Mouse (Mus musculus) ES-Bruce4 (cell line): Measurements from ENCODE around the gene Mgat5. TPM values are rescaled to one million over a fixed set of nuclear protein-coding genes. Genes with fewer than 3 reads are reported as not detected.
A peak's percentile ranks its signal among the peaks of the same experiment; 100 is the strongest.

Experiments
- H3K27ac ChIP-seq: 2 replicates; pipeline ENCODE4 v1.5.1; 2012; ENCODE audit warnings: low read length, inconsistent platforms; ENCODE audit not compliant: insufficient read depth
- H3K27me3 ChIP-seq: 2 replicates; pipeline ENCODE4 v1.6.1; 2012; ENCODE audit warnings: mild to moderate bottlenecking, low read length, inconsistent platforms; ENCODE audit not compliant: control insufficient read depth, poor library complexity, insufficient read depth, severe bottlenecking
- H3K36me3 ChIP-seq: 2 replicates; pipeline ENCODE4 v1.6.1; 2012; ENCODE audit warnings: inconsistent platforms, mild to moderate bottlenecking, low read length, moderate library complexity; ENCODE audit not compliant: control insufficient read depth, poor library complexity, insufficient read depth, severe bottlenecking
- H3K4me1 ChIP-seq: one replicate; pipeline ENCODE4 v1.8.1; 2011; ENCODE audit warnings: low read length; ENCODE audit not compliant: control insufficient read depth, insufficient read depth
- H3K4me3 ChIP-seq: 2 replicates; pipeline ENCODE4 v1.5.1; 2011; ENCODE audit warnings: low read depth, mild to moderate bottlenecking, low read length
- H3K9ac ChIP-seq: 2 replicates; pipeline ENCODE4 v1.6.1; 2012; ENCODE audit warnings: low read depth, mild to moderate bottlenecking, inconsistent platforms; ENCODE audit not compliant: poor library complexity, severe bottlenecking
- H3K9me3 ChIP-seq: replicated peaks from 2 replicates; pipeline ENCODE4 v1.6.1; 2012; ENCODE audit warnings: mild to moderate bottlenecking, low read length, inconsistent platforms; ENCODE audit not compliant: control insufficient read depth, poor library complexity, insufficient read depth, severe bottlenecking
- CTCF ChIP-seq: IDR thresholded peaks from one replicate; pipeline ENCODE4 v1.8.1; 2011; ENCODE audit warnings: low read depth, low read length
- EP300 ChIP-seq: IDR thresholded peaks from 2 replicates; pipeline ENCODE4 v1.6.1; 2011; ENCODE audit warnings: low read depth, low read length; ENCODE audit not compliant: insufficient read depth
- POLR2A ChIP-seq: IDR thresholded peaks from one replicate; pipeline ENCODE4 v1.8.1; 2011; ENCODE audit warnings: low read length; ENCODE audit not compliant: insufficient read depth
- polyA plus RNA-seq: library from polyadenylated mRNA; stranded (reverse); fragments of >200 nt; gene quantifications from 2 replicates; pipeline ENCODE4 v1.2.4, GENCODE M21; 2011; ENCODE audit warnings: low read depth; ENCODE audit not compliant: missing spikeins, insufficient read depth, insufficient read length

The Mgat5 gene
- polyA plus RNA-seq, 1 experiment = 9.9 TPM

DNA sequence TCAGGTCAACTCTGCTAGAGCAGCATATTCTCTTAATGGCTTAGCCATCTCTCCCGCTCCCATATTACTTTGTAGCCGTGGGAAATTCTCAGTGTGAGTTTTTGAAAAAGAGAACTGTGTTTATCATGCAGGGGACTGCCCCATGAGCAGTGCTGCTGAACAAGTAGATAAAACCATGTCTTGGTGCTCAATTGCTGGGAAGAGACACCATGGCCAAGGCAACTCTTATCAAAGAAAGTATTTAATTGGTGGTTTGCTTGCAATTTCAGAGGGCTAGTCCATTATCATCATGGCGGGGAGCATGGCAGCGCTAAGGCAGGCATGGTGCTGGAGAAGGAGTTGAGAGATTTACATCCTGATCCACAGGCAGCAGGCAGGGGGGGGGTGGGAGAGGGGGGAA, 54.9 kb downstream of the Mgat5 start:
- no peaks in the 10 kb centered on the region for H3K27me3 ChIP-seq
- H3K4me1 ChIP-seq = no peaks in the 10 kb centered on the region
- no peak overlapping the region for H3K4me3 ChIP-seq
- no peak overlapping the region for H3K27ac ChIP-seq
- TF ChIP-seq CTCF (no peak), EP300 (no peak), POLR2A (no peak)
- H3K9ac ChIP-seq = no peak overlapping the region
- no peaks in the 10 kb centered on the region for H3K36me3 ChIP-seq
- 0 out of 2 replicates have a peak, but pooled peaks cover 2% of the 10 kb centered on the region for H3K9me3 ChIP-seq

DNA sequence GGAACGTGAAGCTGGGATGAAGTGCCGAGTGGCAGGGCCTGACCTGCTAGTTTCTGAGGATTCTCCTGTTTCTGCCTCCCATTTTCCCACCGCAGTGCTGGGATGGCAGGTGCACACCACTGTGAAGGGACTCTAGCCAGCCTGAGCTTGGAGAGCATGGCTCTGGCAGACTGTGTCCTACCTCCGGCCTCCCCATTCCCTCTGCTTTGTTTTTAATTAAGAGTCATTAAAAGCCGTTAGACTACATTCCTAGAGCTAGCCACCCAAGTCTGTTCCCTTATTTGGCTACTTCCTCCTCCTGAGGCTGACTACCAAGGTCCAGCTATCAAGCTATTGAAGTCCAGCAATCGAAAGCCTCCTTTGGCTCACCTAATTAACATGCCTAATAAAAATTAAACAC, 56.2 kb downstream of the Mgat5 start:
- H3K9ac ChIP-seq = no peak overlapping the region
- H3K4me1 ChIP-seq = no peaks in the 10 kb centered on the region
- H3K9me3 ChIP-seq = no peaks in the 10 kb centered on the region
- no peaks in the 10 kb centered on the region for H3K27me3 ChIP-seq
- H3K36me3 ChIP-seq = no peaks in the 10 kb centered on the region
- no peak overlapping the region for H3K27ac ChIP-seq
- TF ChIP-seq CTCF = no peak
- no peak for TF ChIP-seq EP300
- TF ChIP-seq POLR2A = no peak
- H3K4me3 ChIP-seq = no peak overlapping the region

DNA sequence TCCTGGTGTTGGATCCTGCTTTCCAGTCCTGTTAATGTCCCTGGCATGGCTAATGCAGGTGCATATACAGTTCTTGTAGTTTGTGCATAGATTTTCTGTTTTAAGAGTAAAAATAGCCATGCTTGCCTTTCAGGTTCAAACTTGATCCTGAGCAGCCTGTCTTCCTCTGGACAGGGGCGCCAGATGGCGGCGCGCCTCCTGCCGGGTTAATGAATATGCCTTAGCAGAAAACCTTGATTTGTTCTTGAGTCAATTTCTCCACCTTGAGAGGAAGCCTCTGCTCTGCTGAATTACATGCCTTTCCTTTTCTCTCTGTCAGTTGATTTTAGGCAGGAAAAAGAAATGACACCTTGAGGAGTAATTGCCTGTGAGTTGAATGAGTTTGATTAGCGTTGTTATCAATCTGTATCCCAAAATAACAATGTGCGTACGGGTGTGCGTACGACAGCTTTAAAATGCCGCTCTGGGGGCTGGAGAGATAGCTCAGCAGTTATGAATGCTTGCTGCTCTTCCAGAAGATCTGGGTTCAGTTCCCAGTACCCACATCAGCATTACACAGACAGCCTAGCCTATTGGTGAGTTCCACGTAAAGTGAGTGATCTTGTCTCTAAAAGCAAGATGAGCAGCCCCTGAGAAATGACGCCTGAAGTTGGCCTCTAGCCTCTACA, 57.5 kb downstream of the Mgat5 start:
- Histone ChIP-seq H3K4me3 (no peak overlapping the region), H3K4me1 (no peaks in the 10 kb centered on the region), H3K27me3 (no peaks in the 10 kb centered on the region), H3K9ac (no peak overlapping the region), H3K27ac (no peak overlapping the region), H3K36me3 (no peaks in the 10 kb centered on the region), H3K9me3 (no peaks in the 10 kb centered on the region)
- TF ChIP-seq CTCF (no peak), EP300 (peak; percentile 59; the same call in 1 of the 2 replicates)

DNA sequence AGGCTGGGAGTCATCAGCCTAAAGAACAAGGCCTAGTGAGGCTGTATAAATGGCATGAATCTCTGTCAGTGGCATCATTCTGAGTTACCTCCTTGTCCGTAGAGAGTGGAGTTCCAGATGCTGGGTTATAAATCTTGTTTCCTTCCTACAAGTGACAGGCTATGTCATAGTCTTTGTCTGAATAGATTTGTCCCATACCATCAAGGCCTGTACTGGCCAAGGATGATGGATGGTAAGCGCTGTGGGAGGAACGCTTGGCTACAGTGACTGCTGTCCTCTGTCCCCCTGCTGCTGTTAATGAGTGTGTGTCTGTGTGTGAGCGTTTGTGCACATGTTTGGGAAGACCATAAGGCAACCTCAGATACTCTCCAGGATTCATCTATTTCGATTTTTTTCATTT, 63.2 kb downstream of the Mgat5 start:
- TF ChIP-seq POLR2A (no peak), CTCF (no peak), EP300 (no peak)
- no peak overlapping the region for H3K9ac ChIP-seq
- no peaks in the 10 kb centered on the region for H3K27me3 ChIP-seq
- no peaks in the 10 kb centered on the region for H3K36me3 ChIP-seq
- H3K9me3 ChIP-seq = no peaks in the 10 kb centered on the region
- H3K27ac ChIP-seq = no peak overlapping the region
- H3K4me1 ChIP-seq = no peaks in the 10 kb centered on the region
- no peak overlapping the region for H3K4me3 ChIP-seq

DNA sequence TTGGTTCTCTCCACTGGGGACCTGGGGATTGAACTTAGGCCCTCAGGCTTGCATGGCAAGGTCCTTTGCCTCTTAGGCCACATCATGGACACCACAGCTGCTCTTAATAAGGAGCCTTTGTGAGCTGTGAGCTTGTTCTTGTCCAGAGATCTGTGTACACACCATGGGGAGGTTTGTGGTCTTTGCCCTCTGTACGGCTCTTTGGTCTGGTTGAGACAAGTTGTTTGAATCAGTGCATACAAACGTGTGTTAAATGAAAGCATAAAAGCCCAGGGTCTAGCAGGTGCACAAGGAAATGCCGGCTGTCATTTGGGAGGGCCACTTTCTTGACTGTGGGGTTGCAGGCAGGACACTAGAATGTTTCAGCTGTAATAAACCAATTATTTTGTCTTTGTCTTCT, 64.5 kb downstream of the Mgat5 start:
- Histone ChIP-seq H3K27ac (no peak overlapping the region), H3K27me3 (no peaks in the 10 kb centered on the region), H3K9ac (no peak overlapping the region), H3K4me3 (no peak overlapping the region), H3K9me3 (no peaks in the 10 kb centered on the region), H3K4me1 (no peaks in the 10 kb centered on the region), H3K36me3 (no peaks in the 10 kb centered on the region)
- TF ChIP-seq EP300 = no peak
- no peak for TF ChIP-seq POLR2A
- no peak for TF ChIP-seq CTCF

DNA sequence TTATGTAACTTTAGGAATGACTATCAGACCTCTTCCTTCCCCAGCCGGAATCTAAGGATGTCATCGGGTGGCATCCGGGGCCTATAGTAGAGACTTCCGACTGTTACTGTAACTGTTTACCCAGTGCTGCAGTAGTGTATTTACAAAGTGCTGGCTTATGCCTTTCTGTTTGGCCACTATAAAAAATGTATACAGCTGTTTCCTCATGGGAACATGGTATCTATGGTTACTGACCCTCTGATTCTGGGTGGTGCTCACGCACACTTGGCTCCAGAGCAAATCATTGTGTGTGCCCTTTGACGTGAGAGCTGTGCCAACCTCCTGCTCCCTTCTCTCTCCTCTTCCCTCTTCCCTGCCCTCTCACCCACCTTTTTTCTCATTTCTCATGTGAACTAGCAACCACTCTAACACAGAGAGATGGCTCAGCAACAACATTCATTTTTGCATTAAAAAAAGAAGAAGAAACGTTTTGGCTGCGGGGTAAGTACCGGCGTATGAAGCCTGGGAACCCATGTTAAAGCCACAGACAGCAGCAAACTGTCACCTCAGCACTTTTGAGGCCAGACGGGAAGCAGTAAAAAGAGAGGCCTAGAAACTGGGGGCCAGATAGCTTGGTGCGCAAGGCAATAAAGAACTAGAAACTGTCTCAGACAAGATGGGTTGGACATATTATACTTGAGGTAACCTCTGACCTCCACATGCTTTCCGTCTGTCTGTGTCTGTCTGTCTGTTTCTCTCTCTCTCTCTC, 65.6 kb downstream of the Mgat5 start:
- Histone ChIP-seq H3K9me3 (no peaks in the 10 kb centered on the region), H3K27ac (no peak overlapping the region), H3K4me3 (no peak overlapping the region), H3K4me1 (no peaks in the 10 kb centered on the region), H3K9ac (no peak overlapping the region), H3K36me3 (no peaks in the 10 kb centered on the region), H3K27me3 (no peaks in the 10 kb centered on the region)
- TF ChIP-seq EP300 = no peak
- no peak for TF ChIP-seq POLR2A
- no peak for TF ChIP-seq CTCF
